In the genomic region with DNA sequence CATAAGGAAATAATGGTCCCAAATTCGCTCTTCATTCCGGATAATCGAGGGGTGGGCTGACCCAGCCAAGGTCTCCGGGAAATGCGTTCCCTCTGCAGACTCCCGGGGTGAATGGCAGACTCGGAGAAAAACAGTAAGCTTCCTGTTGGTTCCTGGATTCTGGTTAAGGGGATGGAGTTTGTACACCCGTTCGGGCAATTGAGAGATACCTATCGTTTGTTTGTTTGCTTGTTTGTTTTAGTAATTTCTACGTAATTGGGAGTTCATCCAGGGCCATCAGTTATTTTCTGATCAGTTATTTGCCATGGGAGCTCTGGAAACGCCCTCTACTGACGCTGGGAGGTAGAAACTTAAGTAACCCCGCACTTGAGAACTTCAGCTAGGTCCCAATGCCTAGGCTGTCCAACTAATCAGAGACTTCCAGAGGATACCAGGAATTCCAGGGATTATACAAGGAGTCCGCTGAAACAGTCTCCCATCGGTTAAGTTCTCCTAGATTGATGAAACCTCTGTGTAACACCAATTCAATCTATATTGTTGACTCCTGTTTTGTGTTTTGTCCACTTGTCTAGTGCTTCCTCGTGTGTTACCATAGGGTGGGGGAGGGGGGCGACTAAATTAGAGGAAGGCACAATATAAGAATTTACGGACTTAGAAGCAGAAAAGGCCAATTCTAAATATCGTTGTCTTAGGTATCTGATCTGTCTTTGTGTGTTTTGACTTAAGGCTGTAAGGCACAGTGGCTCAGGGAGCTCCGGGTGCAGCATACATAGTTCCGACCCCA, we compare ENCODE assay signal across 8 mouse cellular contexts. TPM values are rescaled to one million over a fixed set of nuclear protein-coding genes. Genes with fewer than 3 reads are reported as not detected.
A peak's percentile ranks its signal among the peaks of the same experiment; 100 is the strongest.
DNase-seq lines count a peak whose midpoint lies in the region; ATAC-seq lines count a peak whose summit lies in the region.

No protein-coding gene starts in this region.

- H3K9me3 ChIP-seq in forebrain, embryonic 16.5 days (ENCODE audit: control insufficient read depth, low read length) = no peaks in the 10 kb centered on the region
- H3K9me3 ChIP-seq in hindbrain, embryonic 11.5 days (ENCODE audit: control insufficient read depth, low read length) = no peaks in the 10 kb centered on the region

- WGBS in forebrain, embryonic 16.5 days = 21% methylated on average over 22 of the region's 22 CpGs
- WGBS in hindbrain, embryonic 11.5 days = 20% methylated on average over 22 of the region's 22 CpGs

- no peak overlapping the region for H3K27ac ChIP-seq in forebrain, embryonic 16.5 days (ENCODE audit: low read length)
- no peak overlapping the region for H3K27ac ChIP-seq in hindbrain, embryonic 11.5 days (ENCODE audit: low read depth, low read length)

- H3K4me1 ChIP-seq in forebrain, embryonic 16.5 days (replicated peaks; ENCODE audit: control insufficient read depth, insufficient read depth, low read length) = no peaks in the 10 kb centered on the region
- H3K4me1 ChIP-seq in hindbrain, embryonic 11.5 days (replicated peaks; ENCODE audit: control insufficient read depth, insufficient read depth, low read length) = no peaks in the 10 kb centered on the region

- H3K36me3 ChIP-seq in forebrain, embryonic 16.5 days (ENCODE audit: control insufficient read depth, insufficient read depth) = no peaks in the 10 kb centered on the region
- H3K36me3 ChIP-seq in hindbrain, embryonic 11.5 days (ENCODE audit: control insufficient read depth, insufficient read depth, low read length) = no peaks in the 10 kb centered on the region

- H3K9ac ChIP-seq in forebrain, embryonic 16.5 days (replicated peaks; ENCODE audit: low read depth, low read length) = peak overlapping the region; percentile 62
- no peak overlapping the region for H3K9ac ChIP-seq in hindbrain, embryonic 11.5 days (ENCODE audit: low read depth, low read length)

- H3K4me2 ChIP-seq in forebrain, embryonic 16.5 days (ENCODE audit: low read length) = peak overlapping the region; percentile 81
- peak overlapping the region; percentile 66 for H3K4me2 ChIP-seq in hindbrain, embryonic 11.5 days (replicated peaks; ENCODE audit: low read depth, low read length)

- no peaks in the 10 kb centered on the region for H3K27me3 ChIP-seq in forebrain, embryonic 16.5 days (replicated peaks; ENCODE audit: control insufficient read depth, insufficient read depth, low read length)
- H3K27me3 ChIP-seq in hindbrain, embryonic 11.5 days (ENCODE audit: control insufficient read depth, insufficient read depth, low read length) = no peaks in the 10 kb centered on the region

- ATAC-seq in forebrain, embryonic 16.5 days = 0 out of 2 replicates have a peak, but pooled peaks have one; percentile 10
- ATAC-seq in hindbrain, embryonic 11.5 days (ENCODE audit: low FRiP score) = peak; percentile 34

- H3K4me3 ChIP-seq in forebrain, embryonic 16.5 days (replicated peaks; ENCODE audit: low read length) = peak overlapping the region; percentile 78
- H3K4me3 ChIP-seq in hindbrain, embryonic 11.5 days (ENCODE audit: low read depth, low read length) = peak overlapping the region; percentile 49

- peak; percentile 83 for DNase-seq in ES-CJ7 (ENCODE audit: low read depth, low spot score)
- peak; percentile 12 for DNase-seq in c-Kit-negative CD71-positive TER-119-positive erythroid progenitor cells, embryonic 14.5 days (ENCODE audit: low read depth, low spot score)
- DNase-seq in hindbrain, embryonic 11.5 days (ENCODE audit: low spot score) = peak; percentile 44
- peak; percentile 75 for DNase-seq in layer of hippocampus, adult 9-11 months
- DNase-seq in lung, postnatal 10 days = peak; percentile 78
- DNase-seq in ovary, postnatal 36 days (ENCODE audit: low spot score) = peak; percentile 39
- DNase-seq in thymus, postnatal 14 days = peak; percentile 70

RNA-seq across cellular contexts. Expression of a gene that starts 0.7 kb away (rescaled TPM):
- polyA plus RNA-seq in forebrain, embryonic 16.5 days (2015; fragmentation: Nextera tagmentation; extraction: Ambion mirVana) = 4.2 and 5.5 TPM in 2 replicates
- polyA plus RNA-seq in hindbrain, embryonic 11.5 days (2014; fragmentation: Nextera tagmentation; extraction: Ambion mirVana) = 6.3 and 6.4 TPM in 2 replicates

RNA-seq across cellular contexts. Expression of a gene that starts 1.1 kb away (rescaled TPM):
- polyA plus RNA-seq in forebrain, embryonic 16.5 days (2015; fragmentation: Nextera tagmentation; extraction: Ambion mirVana) = 0.07 and 0.10 TPM in 2 replicates
- 0.07 and 0.09 TPM in 2 replicates for polyA plus RNA-seq in hindbrain, embryonic 11.5 days (2014; fragmentation: Nextera tagmentation; extraction: Ambion mirVana)

RNA-seq across cellular contexts. Expression of a gene that starts 51.8 kb away (rescaled TPM):
- polyA plus RNA-seq in forebrain, embryonic 16.5 days (2015; fragmentation: Nextera tagmentation; extraction: Ambion mirVana) = 0.29 and 0.48 TPM in 2 replicates
- polyA plus RNA-seq in hindbrain, embryonic 11.5 days (2014; fragmentation: Nextera tagmentation; extraction: Ambion mirVana) = 0.13 and 0.22 TPM in 2 replicates

Comparison
In these comparisons a context has a peak if more than half of its experiments do, and no peak if none do; other contexts are left out.
1. DNase-seq: peak in every context shown above with its lines; median percentile 83 in ES-CJ7; 78 in lung, postnatal 10 days; 75 in layer of hippocampus, adult 9-11 months; 70 in thymus, postnatal 14 days; 44 in hindbrain, embryonic 11.5 days; 39 in ovary, postnatal 36 days; 12 in c-Kit-negative CD71-positive TER-119-positive erythroid progenitor cells, embryonic 14.5 days.